Mouse (Mus musculus) gastrocnemius, adult 18-20 months (tissue): ENCODE data around the gene Ccdc24. TPM values are rescaled to one million over a fixed set of nuclear protein-coding genes. Genes with fewer than 3 reads are reported as not detected.
A peak's percentile ranks its signal among the peaks of the same experiment; 100 is the strongest.

Experiments
- DNase-seq: peaks from one replicate; pipeline ENCODE4 v3.0.0; 2021; ENCODE audit warnings: low spot score
- total RNA-seq, 2 experiments: library from RNA; stranded (reverse); gene quantifications; 2 replicates each; pipeline ENCODE4 v1.2.3; 2021

Gene Ccdc24
- total RNA-seq, 2 experiments from 2014 or later, result 0.52 TPM; not detected in 1

- no peak for DNase-seq
These were observed 17.2 kb downstream of the Ccdc24 start for GRCm38 (mm10) chr4:117855146-117855545.

GRCm38 (mm10) chr4:117852152-117852868, 20.0 kb downstream of the Ccdc24 start:
- DNase-seq, result no peak

DNA sequence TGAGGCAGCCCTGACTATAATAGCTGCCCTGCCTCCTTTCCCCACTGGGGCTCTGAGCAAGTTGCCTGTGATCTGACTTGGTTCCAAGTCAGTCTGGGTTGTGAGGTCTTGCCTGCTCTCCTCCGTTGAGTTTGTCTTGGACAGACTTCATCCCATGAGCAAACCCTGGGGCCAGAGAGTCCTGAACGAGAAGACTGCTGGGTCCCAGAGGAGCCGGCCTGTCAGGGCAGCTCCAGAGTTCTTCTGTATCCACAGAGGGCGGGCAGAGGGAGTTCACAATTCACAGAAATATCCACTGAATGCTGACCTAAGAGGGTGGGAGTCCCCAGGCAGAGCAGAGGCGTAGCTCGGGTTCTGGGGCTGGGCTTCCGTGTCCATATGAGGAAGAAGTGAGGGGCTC, 21.5 kb downstream of the Ccdc24 start:
- peak; percentile 48 for DNase-seq

- peak; percentile 62 for DNase-seq
These were observed 22.2 kb downstream of the Ccdc24 start for GRCm38 (mm10) chr4:117850176-117850575.

DNA sequence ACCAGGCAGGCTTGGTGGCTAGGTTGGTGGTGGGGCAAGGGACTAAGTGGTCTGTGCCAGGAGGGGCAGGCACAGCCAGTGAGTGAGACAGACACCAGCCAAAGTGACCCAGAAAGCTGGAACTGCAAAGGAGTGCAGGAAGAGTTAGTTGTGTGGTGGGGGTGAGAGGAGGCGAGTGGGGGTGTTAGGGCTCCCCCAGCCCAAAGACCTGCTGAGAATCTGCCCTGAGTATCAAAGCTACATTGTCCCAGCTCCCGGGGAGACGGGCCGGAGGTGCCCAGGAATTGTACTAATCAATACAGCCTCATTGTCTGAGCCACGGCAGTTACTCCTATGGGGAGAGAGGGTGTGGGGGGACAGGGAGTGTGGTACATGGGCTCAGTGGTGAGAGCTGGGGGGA, 22.9 kb downstream of the Ccdc24 start:
- no peak for DNase-seq

DNA sequence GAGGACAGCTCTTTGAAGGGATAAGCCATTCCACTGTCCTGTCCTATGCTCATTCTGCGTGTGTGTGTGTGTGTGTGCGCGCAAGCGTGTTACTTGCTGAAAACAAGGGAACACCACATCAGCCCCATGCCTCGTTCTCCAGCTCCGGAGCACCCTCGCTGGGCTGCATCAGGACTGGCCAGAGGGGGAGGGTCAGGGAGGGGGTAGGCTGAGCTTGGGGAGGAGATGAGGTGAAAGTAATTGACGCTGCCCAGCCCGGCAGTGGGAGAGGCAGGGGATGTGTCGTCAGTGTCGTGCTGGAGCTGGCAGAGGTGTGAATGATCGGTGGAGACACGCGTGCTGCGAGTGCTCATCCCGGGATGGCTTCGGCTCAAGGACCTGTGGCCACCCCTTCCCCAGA, 23.3 kb downstream of the Ccdc24 start:
- no peak for DNase-seq

DNA sequence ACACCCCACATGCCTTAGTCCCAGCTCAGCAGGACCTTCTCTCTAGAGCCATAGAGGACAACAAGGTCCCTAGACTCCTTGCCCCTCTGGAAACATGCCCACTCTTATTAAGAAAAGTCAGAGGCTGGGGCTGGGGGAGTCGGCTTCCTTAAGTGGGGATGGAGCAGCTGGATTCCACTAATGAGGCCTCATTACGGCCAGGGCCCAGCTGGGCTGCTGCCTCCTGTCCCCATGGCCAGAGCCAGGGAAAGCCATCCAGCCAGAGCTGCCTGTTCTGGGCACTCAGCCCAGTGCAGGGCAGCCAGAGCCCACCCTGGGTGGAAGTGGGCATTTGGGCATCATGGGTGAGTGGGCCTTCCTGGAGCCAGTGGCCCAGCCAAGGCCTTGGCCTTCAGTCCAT, 25.3 kb downstream of the Ccdc24 start:
- DNase-seq, result no peak

DNA sequence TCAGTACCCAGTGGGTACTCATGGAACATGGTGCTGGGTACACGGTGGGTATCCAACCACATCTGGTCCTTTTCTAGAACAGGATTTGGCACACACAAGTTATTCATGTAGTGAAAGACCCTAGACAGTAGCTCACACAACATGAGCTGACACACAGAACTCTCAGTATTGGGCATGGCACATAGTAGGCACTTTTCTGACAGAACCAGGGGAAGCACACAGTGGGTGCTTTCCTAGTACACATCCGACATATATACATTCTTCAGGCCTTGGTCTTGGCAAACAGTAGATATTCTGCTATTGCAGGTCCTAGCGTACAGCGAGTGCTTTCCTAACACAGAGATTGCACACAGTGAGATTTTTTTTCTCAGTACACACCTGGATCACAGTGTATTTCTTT, 26.1 kb downstream of the Ccdc24 start:
- DNase-seq, result no peak

GRCm38 (mm10) chr4:117845316-117845715, 27.0 kb downstream of the Ccdc24 start:
- no peak for DNase-seq

DNA sequence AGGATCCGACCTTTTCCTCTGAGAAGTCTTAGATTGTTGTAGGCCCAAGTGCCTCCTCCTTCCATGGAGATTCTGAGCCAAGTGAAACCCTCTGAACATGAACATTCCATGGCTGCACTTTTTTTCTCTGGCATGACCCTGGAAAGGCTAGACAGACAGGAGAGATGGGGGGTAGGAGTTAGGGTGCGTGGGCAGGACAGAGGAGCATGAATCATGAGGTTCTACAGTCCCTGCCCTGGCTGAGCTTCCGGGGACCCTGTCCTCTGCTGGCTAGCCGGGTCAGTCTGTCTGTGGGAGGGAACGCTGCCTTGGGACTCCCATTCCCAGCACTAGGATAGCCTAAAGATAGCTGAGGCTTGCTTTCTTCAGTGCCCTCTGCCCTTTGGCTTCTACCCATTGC, 27.9 kb downstream of the Ccdc24 start:
- DNase-seq, result no peak

DNA sequence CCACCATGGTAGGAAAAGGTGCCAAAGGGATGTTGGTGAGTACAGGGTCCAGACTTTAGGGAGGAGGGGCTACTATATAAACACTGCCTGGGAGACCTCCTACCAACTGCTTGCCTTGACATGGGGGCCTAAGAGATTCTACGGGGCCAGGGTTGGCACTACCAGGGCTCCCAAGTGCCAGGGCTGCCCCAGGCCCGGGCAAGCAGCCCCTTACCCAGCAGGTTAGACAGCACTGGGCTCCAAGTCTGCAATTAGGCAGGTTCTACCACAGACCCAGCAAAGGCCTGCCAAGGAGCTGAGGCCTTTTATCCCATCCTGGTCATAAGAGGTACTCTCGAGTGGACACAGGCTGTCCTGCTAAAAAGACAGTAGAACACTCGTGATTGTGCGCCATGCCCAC, 29.3 kb downstream of the Ccdc24 start:
- DNase-seq, result no peak

- no peak for DNase-seq
These were observed 30.8 kb downstream of the Ccdc24 start for GRCm38 (mm10) chr4:117841566-117841965.

DNA sequence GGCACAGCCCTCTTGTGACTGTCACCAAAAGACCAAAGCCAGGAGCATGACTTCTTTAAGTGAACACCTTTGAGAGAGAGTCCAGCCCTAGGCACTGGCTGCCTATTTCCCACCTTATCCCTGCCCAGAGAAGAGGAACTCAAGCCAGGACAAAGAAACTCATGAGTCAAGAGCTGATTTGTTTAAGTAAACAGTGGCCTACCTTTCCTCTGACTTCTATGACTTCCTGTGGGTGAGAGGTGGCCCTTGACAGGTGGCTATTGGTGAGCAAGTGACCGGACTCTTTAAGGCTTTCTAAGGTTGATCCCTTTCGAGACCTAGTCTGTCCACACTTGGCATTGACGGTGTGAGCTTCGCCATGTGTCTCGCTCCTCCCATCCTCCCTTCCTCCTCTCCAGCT, 31.5 kb downstream of the Ccdc24 start:
- DNase-seq, result no peak

DNA sequence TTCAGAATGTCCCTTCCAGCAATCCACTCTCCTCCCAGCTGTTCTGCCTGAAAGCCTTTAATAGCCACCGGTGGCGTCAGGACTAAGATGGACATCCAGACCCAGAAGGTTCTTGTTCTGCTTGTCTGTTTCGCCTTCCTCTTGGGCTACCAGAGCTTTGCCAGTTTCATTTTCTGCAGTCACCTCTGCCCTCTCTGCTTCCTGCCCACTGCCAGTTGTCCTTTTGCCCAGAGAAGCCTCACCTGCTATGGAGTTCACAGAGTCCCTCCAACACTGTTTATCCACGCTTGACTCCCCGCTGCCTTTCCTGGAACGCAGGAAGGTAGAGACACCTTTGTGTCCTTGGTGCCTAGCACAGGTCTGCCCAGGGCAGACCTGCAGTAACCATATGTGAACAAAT, 33.0 kb downstream of the Ccdc24 start:
- DNase-seq, result no peak

DNA sequence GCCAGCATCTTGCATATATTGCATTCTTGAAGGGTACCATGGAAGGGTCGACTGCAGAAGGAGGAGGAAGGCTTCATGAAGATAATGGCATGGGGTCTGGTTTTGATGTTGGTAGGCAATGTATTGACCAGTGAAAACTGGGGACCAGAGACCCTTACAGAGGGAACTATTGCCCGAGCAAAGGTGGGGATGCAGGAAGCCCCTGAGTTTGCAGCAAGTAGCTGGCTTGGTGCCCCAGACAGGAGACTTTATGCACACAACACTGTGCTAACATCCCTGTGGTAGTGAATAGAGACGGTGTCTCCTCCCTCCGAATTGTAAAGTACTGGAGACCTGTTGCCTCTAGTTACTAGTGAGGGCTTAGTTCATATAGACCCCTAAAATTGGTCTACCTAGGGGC, 35.1 kb downstream of the Ccdc24 start:
- DNase-seq, result no peak

- peak; percentile 90 for DNase-seq
These were observed 36.1 kb downstream of the Ccdc24 start for GRCm38 (mm10) chr4:117836204-117836767.

GRCm38 (mm10) chr4:117835531-117836111, 36.7 kb downstream of the Ccdc24 start:
- peak; percentile 34 for DNase-seq

DNA sequence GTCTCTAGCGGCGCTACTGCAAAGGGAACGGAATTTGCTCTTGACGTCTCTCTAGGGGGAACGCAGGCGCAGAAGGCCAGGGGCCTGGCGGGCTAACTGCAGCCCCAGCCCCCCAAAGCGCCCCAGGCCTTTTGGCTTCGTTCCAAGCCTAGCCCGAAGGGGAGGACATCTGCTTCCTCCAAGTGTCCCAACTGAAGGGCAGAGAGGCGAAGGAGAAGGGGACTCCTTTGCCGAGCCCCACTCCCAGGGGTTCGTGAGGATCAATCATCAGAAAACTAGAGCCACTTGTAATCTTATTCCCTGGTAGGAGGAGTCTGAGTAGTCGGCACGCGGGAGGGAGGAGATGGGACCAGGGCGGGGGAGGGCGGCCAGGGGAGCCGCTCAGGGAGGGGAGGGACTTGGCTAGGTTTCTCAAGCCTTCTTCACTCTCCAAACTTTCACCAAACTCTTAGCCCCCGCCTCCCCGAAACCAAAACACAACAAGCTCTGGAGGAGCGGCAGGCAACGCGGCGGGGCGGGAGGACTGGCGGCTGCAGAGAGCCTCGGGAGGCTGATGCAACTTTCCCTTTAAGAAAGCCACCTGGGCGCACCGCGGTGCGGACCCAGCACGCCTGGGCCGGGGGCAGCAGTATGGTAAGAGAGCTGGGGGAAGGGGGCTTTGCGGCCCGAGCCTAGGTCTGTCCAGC, 37.4 kb downstream of the Ccdc24 start:
- DNase-seq, result peak; percentile 67

GRCm38 (mm10) chr4:117834457-117834844, 37.9 kb downstream of the Ccdc24 start, which contains the start of gene Slc6a9:
Slc6a9 (plus strand) TSS chr4:117834506.
- no peak for DNase-seq

DNA sequence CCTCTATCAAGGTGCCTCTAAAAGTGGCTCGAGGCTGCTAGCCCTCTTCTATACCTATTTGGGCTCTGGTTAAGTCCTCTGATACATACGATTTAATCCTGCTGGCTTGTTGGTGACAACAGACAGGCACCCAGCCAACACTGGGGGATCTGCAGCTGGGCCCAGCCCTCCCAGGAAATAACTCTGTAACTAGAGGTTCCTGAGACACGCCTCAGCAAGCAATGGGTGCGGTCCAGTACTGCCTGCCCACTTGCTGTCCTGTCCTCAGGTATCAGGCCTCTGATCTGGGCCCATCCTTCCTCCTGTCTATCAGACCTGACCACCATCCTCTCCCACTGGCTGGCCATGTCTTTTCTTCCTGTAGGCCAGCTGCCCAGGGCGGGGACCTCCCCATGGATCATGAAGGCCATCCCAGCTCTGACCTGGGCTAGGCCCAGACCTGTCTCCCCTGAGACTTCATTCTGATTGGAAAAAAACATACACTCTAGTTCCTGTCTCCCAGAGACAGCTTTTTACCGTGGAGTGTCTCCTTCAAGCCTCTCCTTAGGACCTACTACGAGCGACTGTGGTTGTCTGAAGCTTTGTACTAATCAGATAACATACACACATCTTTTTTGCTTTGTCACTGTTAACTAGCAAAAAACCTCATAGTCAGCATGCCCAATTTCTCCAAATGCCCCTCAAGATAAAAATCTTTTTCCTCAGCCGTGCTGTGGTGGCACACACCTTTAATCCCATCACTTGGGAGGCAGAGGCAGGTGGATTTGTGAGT, 40.3 kb downstream of the Ccdc24 start:
- DNase-seq, result peak; percentile 10

GRCm38 (mm10) chr4:117831499-117831898, 40.9 kb downstream of the Ccdc24 start:
- DNase-seq, result peak; percentile 37

DNA sequence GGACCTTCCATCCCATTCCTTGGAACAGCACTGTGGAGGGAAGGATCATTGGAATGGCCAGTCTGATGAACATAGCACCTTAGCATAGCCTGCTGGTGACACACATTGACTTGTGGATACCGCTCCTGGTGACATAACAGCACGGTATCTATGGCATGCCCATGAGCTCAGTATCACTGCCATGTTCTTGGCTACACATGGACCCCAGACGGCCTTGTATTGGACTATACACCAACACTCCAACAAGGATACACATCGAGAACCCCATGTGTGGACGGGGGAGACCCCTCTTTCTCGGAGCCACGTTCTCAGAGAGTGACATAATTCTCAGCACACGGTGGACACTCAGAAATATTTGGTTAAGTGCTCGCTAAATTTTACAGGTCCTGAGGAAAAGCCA, 41.6 kb downstream of the Ccdc24 start:
- no peak for DNase-seq
